Mouse (Mus musculus): ENCODE results near the gene Gm11634. TPM values are rescaled to one million over a fixed set of nuclear protein-coding genes. Genes with fewer than 3 reads are reported as not detected.
A peak's percentile ranks its signal among the peaks of the same experiment; 100 is the strongest.
"Not testable (repeated sequence)": the region's sequence is repeated elsewhere in the genome, so short reads cannot be mapped to it uniquely, and the experiment has no call there.

Gm11634 gene
- total and polyA plus RNA-seq, 3 experiments = not detected

GRCm38 (mm10) chr11:101628733-101629417 is 29.8 kb upstream of the Gm11634 start:
- TF ChIP-seq TBP (IDR thresholded peaks at IDR 0.05; ENCODE audit: low read depth, low read length) (peak; percentile 58; the same call in 1 of the 2 replicates), ZNF384 (IDR thresholded peaks at IDR 0.05; ENCODE audit: low read depth, low read length) (peak; percentile 79), USF1 (IDR thresholded peaks at IDR 0.05; ENCODE audit: low read depth, low read length) (peak; percentile 51; the same call in 1 of the 2 replicates), MYC (IDR thresholded peaks at IDR 0.05; ENCODE audit: low read depth, low read length) (0 out of 2 replicates have a peak, but pooled peaks have one; percentile 48)
- not testable (repeated sequence) for H3K36me3 ChIP-seq (ENCODE audit: control insufficient read depth in 1 of 2, insufficient read depth in 2 of 2, low read length in 2 of 2); H3K79me2 ChIP-seq (ENCODE audit: control insufficient read depth, insufficient read depth, low read length, poor library complexity); H3K9ac ChIP-seq (ENCODE audit: control insufficient read depth, low read depth, low read length, poor library complexity, severe bottlenecking); H3K27me3 ChIP-seq (ENCODE audit: control insufficient read depth in 1 of 2, insufficient read depth in 2 of 2, low read length in 2 of 2); H3K9me3 ChIP-seq (replicated peaks; ENCODE audit: insufficient read depth, low read length); H3K4me3 ChIP-seq (ENCODE audit: control insufficient read depth in 1 of 2, insufficient read depth in 1 of 2, low read depth in 2 of 2, low read length in 2 of 2); H3K27ac ChIP-seq (ENCODE audit: control insufficient read depth, low read depth, low read length)
- H3K4me1 ChIP-seq (ENCODE audit: control insufficient read depth in 1 of 2, insufficient read depth in 2 of 2, low read length in 2 of 2) = peaks cover 0 to 10% of the 10 kb centered on the region in 2 experiments; a peak in 2 of 4 replicates
- peak; percentile 53 for DNase-seq (ENCODE audit: low read depth, low spot score)

GRCm38 (mm10) chr11:101627857-101628559 is 29.0 kb upstream of the Gm11634 start:
- Histone ChIP-seq H3K4me1 (ENCODE audit: control insufficient read depth in 1 of 2, insufficient read depth in 2 of 2, low read length in 2 of 2) (peaks cover 0 to 10% of the 10 kb centered on the region in 2 experiments; a peak in 2 of 4 replicates), H3K79me2 (ENCODE audit: control insufficient read depth, insufficient read depth, low read length, poor library complexity) (no peaks in the 10 kb centered on the region; the same call in 1 of the 2 replicates), H3K9ac (ENCODE audit: control insufficient read depth, low read depth, low read length, poor library complexity, severe bottlenecking) (peak overlapping the region; percentile 58), H3K9me3 (replicated peaks; ENCODE audit: insufficient read depth, low read length) (no peaks in the 10 kb centered on the region), H3K4me3 (ENCODE audit: control insufficient read depth in 1 of 2, insufficient read depth in 1 of 2, low read depth in 2 of 2, low read length in 2 of 2) (peak overlapping the region; percentile 19 to 50), H3K27ac (ENCODE audit: control insufficient read depth, low read depth, low read length) (peak overlapping the region; percentile 90), H3K36me3 (ENCODE audit: control insufficient read depth in 1 of 2, insufficient read depth in 2 of 2, low read length in 2 of 2) (peaks cover 0 to 6% of the 10 kb centered on the region in 2 experiments; a peak in 2 of 4 replicates), H3K27me3 (ENCODE audit: control insufficient read depth in 1 of 2, insufficient read depth in 2 of 2, low read length in 2 of 2) (no peaks in the 10 kb centered on the region)
- TF ChIP-seq TCF12 (IDR thresholded peaks at IDR 0.05; ENCODE audit: low read depth, low read length) = no peak
- peak; percentile 27; the same call in 1 of the 2 replicates for TF ChIP-seq SIN3A (IDR thresholded peaks at IDR 0.05; ENCODE audit: low read length)
- TF ChIP-seq MAX (IDR thresholded peaks at IDR 0.05; ENCODE audit: low read length) = no peak
- TF ChIP-seq ZMIZ1 (IDR thresholded peaks at IDR 0.05; ENCODE audit: low read depth, low read length) = peak; percentile 84
- TF ChIP-seq POLR2A (IDR thresholded peaks at IDR 0.05; ENCODE audit: control insufficient read depth in 1 of 2, insufficient read depth in 1 of 2, low read depth in 1 of 2, low read length in 2 of 2, poor library complexity in 1 of 2) = peak; percentile 71 to 90; a peak in 2 of 4 replicates
- TF ChIP-seq MXI1 (IDR thresholded peaks at IDR 0.05; ENCODE audit: low read depth, low read length) = peak; percentile 49; the same call in 1 of the 2 replicates
- no peak for TF ChIP-seq EP300 (IDR thresholded peaks at IDR 0.05; ENCODE audit: low read depth in 1 of 2, low read length in 2 of 2)
- peak; percentile 76 for TF ChIP-seq POLR2AphosphoS2 (IDR thresholded peaks at IDR 0.05; ENCODE audit: low read length)
- peak; percentile 75 for TF ChIP-seq ETS1 (IDR thresholded peaks at IDR 0.05; ENCODE audit: low read depth, low read length)
- TF ChIP-seq TBP (IDR thresholded peaks at IDR 0.05; ENCODE audit: low read depth, low read length) = peak; percentile 82
- TF ChIP-seq NELFE (IDR thresholded peaks at IDR 0.05; ENCODE audit: low read depth, low read length) = peak; percentile 67
- no peak for TF ChIP-seq E2F4 (IDR thresholded peaks at IDR 0.05; ENCODE audit: borderline replicate concordance, low read depth, low read length)
- no peak for TF ChIP-seq MAFK (IDR thresholded peaks at IDR 0.05; ENCODE audit: borderline replicate concordance, low read depth, low read length)
- peak; percentile 11; the same call in 1 of the 2 replicates for TF ChIP-seq MYC (IDR thresholded peaks at IDR 0.05; ENCODE audit: low read depth, low read length)
- TF ChIP-seq MYB (IDR thresholded peaks at IDR 0.05; ENCODE audit: low read depth, low read length) = peak; percentile 44; the same call in 1 of the 2 replicates
- TF ChIP-seq POLR2AphosphoS5 (IDR thresholded peaks at IDR 0.05; ENCODE audit: borderline replicate concordance, low read depth, low read length) = peak; percentile 87
- no peak for TF ChIP-seq USF2 (IDR thresholded peaks at IDR 0.05; ENCODE audit: borderline replicate concordance in 1 of 2, insufficient read depth in 1 of 2, low read depth in 1 of 2, low read length in 2 of 2)
- no peak for TF ChIP-seq GABPA (IDR thresholded peaks at IDR 0.05; ENCODE audit: low read depth, low read length)
- 0 out of 2 replicates have a peak, but pooled peaks have one; percentile 61 for TF ChIP-seq HCFC1 (IDR thresholded peaks at IDR 0.05; ENCODE audit: low read depth, low read length)
- peak; percentile 72 for TF ChIP-seq NRF1 (IDR thresholded peaks at IDR 0.05; ENCODE audit: insufficient read depth, low read depth, low read length, poor library complexity, severe bottlenecking)
- DNase-seq (ENCODE audit: low read depth, low spot score) = peak; percentile 99

All from MEL (cell line).